Mouse (Mus musculus): ENCODE data around the gene Ctdsp1.

Ctdsp1 gene

DNA sequence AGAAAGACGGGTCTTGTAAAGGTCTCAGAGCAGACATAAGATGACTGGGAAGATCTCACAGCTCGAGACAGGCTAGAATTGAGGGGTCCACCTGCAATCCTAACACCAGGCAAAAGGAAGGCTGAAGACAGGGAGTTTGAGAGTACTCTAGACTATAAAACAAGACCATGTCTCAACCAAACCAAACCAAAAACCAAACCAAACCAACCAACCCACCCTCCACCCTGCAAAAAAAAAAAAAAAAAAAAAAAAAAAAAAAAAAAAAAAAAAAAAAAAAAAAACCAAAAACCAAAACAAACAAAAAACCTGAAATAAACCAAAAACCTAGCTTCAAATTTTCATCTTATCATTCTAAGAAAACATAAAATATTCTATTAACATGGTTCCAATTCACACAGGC, 53.2 kb downstream of the Ctdsp1 start:
- DNase-seq (ENCODE audit: low spot score in 2 of 2) = no peak

All from spleen, postnatal 36 days (tissue).